Comparison of ENCODE assay signal across 11 mouse cellular contexts in the genomic region with DNA sequence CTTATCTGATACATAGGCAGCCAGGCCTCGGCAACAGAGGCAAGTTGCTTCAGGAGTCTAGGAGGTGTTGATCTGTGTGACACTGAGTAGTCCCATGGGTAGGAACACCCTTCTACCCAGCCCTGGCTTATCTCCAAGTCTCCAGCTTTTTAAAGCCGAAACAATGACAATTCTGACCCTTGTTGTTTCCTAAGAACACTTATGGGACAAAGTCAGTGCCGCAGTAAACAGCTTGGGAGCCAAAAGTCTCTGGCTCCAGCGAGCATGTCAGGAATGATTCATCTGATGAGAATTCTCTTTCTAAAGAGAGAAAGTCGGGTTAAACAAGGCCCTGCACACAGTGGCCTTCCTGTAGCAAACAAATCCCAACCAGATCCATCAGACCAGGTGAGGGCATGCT.
A peak's percentile ranks its signal among the peaks of the same experiment; 100 is the strongest.
DNase-seq lines count a peak whose midpoint lies in the region; ATAC-seq and TF ChIP-seq lines count a peak whose summit lies in the region.
"Had no signal": no experiment of that assay in that cellular context is flagged by ENCODE, and none has a peak within 500 bp of the region (broad histone marks: within the 10 kb centered on the region; RNA-seq: fewer than 3 reads in every experiment).

No protein-coding gene starts in this region.

- H3K27me3 ChIP-seq in hindbrain, embryonic 10.5 days (ENCODE audit: insufficient read depth, poor library complexity, severe bottlenecking), result no peaks in the 10 kb centered on the region
- no peaks in the 10 kb centered on the region for H3K27me3 ChIP-seq in hindbrain, postnatal 0 days (ENCODE audit: insufficient read depth, low read length)
- H3K27me3 ChIP-seq in cerebellum, adult 2 months (ENCODE audit: control insufficient read depth, insufficient read depth, low read length), result no peaks in the 10 kb centered on the region
- H3K27me3 ChIP-seq: forebrain, embryonic 12.5 days; liver, embryonic 13.5 days had no signal

- peak; percentile 0 for DNase-seq in hindbrain, embryonic 10.5 days (ENCODE audit: low spot score)
- DNase-seq in hindbrain, postnatal 0 days (ENCODE audit: low spot score), result no peak
- DNase-seq in urinary bladder, postnatal 14 days (ENCODE audit: low spot score), result peak; percentile 22
- DNase-seq in urinary bladder, postnatal 25 days (ENCODE audit: low spot score), result no peak
- DNase-seq in heart, adult 8-10 months (ENCODE audit: low spot score), result peak; percentile 84
- DNase-seq in urinary bladder, postnatal 36 days (ENCODE audit: low spot score in 2 of 2), result peak; percentile 17 to 38
- no peak for DNase-seq in cerebellum, adult 2 months
- DNase-seq in cerebellum, postnatal 14 days, result no peak
- DNase-seq: cerebellum, adult 11 months; liver, embryonic 13.5 days had no signal

- WGBS in hindbrain, embryonic 10.5 days, result 80% methylated on average over 5 of the region's 5 CpGs
- WGBS in hindbrain, postnatal 0 days, result 67% methylated on average over 5 of the region's 5 CpGs
- WGBS in cerebellum, adult 2 months, result 36% methylated on average over 5 of the region's 5 CpGs

- H3K4me3 ChIP-seq in hindbrain, embryonic 10.5 days, result no peak overlapping the region
- H3K4me3 ChIP-seq in hindbrain, postnatal 0 days (ENCODE audit: low read length), result no peak overlapping the region
- no peak overlapping the region for H3K4me3 ChIP-seq in cerebellum, adult 2 months (replicated peaks; ENCODE audit: insufficient read depth, low read depth, low read length)
- H3K4me3 ChIP-seq: forebrain, embryonic 12.5 days; liver, embryonic 13.5 days had no signal

- H3K27ac ChIP-seq in hindbrain, embryonic 10.5 days, result no peak overlapping the region
- no peak overlapping the region for H3K27ac ChIP-seq in hindbrain, postnatal 0 days
- H3K27ac ChIP-seq in cerebellum, adult 2 months (ENCODE audit: insufficient read depth, low read length), result no peak overlapping the region
- H3K27ac ChIP-seq: forebrain, embryonic 12.5 days; liver, embryonic 13.5 days had no signal

- peaks cover 8% of the 10 kb centered on the region for H3K9me3 ChIP-seq in hindbrain, embryonic 10.5 days
- no peaks in the 10 kb centered on the region for H3K9me3 ChIP-seq in hindbrain, postnatal 0 days (ENCODE audit: low read length)

- TF ChIP-seq POLR2A in cerebellum, adult 2 months (IDR thresholded peaks at IDR 0.05; ENCODE audit: borderline replicate concordance, insufficient read depth, low read length), result no peak

- ATAC-seq in hindbrain, postnatal 0 days, result no peak

- TF ChIP-seq CTCF in hindbrain, postnatal 0 days (IDR thresholded peaks at IDR 0.05; ENCODE audit: low read depth), result no peak
- no peak for TF ChIP-seq CTCF in cerebellum, adult 2 months (IDR thresholded peaks at IDR 0.05; ENCODE audit: borderline replicate concordance, insufficient read depth, low read depth, low read length)

- no peak overlapping the region for H3K9ac ChIP-seq in hindbrain, postnatal 0 days (replicated peaks; ENCODE audit: low read length)
- H3K9ac ChIP-seq: forebrain, embryonic 12.5 days; liver, embryonic 13.5 days had no signal

- no peak overlapping the region for H3K4me2 ChIP-seq in hindbrain, postnatal 0 days (ENCODE audit: low read depth, low read length)
- H3K4me2 ChIP-seq: forebrain, embryonic 12.5 days; liver, embryonic 13.5 days had no signal

- peaks cover 6% of the 10 kb centered on the region for H3K4me1 ChIP-seq in hindbrain, embryonic 10.5 days (replicated peaks)
- no peaks in the 10 kb centered on the region for H3K4me1 ChIP-seq in hindbrain, postnatal 0 days (ENCODE audit: insufficient read depth, low read length)
- no peaks in the 10 kb centered on the region for H3K4me1 ChIP-seq in cerebellum, adult 2 months (ENCODE audit: control insufficient read depth, insufficient read depth, low read length)
- H3K4me1 ChIP-seq: forebrain, embryonic 12.5 days had no signal

- no peaks in the 10 kb centered on the region for H3K36me3 ChIP-seq in hindbrain, embryonic 10.5 days
- no peaks in the 10 kb centered on the region for H3K36me3 ChIP-seq in hindbrain, postnatal 0 days (ENCODE audit: insufficient read depth, low read length)
- H3K36me3 ChIP-seq: forebrain, embryonic 12.5 days; liver, embryonic 13.5 days had no signal

Comparison
In these comparisons a context has a peak if more than half of its experiments do, and no peak if none do; other contexts are left out.
1. DNase-seq: peak in hindbrain, embryonic 10.5 days (single experiment), urinary bladder, postnatal 14 days (single experiment), heart, adult 8-10 months (single experiment) and urinary bladder, postnatal 36 days (2 of 2); none in hindbrain, postnatal 0 days (single experiment), urinary bladder, postnatal 25 days (single experiment), cerebellum, adult 2 months (0 of 2) and cerebellum, postnatal 14 days (0 of 2).